Mouse (Mus musculus) heart, adult 8-10 months (tissue): Measurements from ENCODE around the gene Myh7. TPM values are rescaled to one million over a fixed set of nuclear protein-coding genes. Genes with fewer than 3 reads are reported as not detected.
A peak's percentile ranks its signal among the peaks of the same experiment; 100 is the strongest.
"Not testable (repeated sequence)": the region's sequence is repeated elsewhere in the genome, so short reads cannot be mapped to it uniquely, and the experiment has no call there.

Source experiments
- DNase-seq: peaks from one replicate; pipeline ENCODE4 v3.0.0; 2022; ENCODE audit warnings: low spot score
- total RNA-seq, 4 experiments: library from RNA; stranded (reverse); gene quantifications; 2 replicates each; pipeline ENCODE4 v1.2.4; 2022

Gene Myh7
- total RNA-seq, 4 experiments from 2014 or later, result 1,453 to 2,519 (median 2,136) TPM

- peak; percentile 62 for DNase-seq
Observed at GRCm38 (mm10) chr14:55003878-55004855, 9.7 kb upstream of the Myh7 start.

DNA sequence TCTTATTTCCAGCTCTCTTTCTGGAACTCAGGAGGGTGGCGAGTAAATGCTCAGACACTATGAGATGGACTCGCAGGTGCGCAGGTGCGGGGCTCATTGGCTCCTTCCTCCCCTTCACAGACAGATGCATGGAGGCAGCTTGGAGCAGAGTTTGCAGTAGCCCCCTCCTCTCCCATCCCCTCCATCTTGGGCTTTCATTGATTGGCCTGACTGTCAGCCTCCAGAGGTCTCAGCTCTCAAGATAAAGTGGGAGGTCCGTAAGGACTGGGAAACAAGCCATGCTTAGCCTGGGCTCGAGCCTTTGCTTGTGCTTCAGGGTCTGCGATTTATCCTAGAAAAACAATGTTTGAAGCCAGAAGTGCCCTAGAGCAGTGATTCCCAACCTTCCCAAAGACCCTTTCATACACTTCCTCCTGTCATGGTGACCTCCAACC lies 8.3 kb upstream of the Myh7 start:
- DNase-seq, result no peak

DNA sequence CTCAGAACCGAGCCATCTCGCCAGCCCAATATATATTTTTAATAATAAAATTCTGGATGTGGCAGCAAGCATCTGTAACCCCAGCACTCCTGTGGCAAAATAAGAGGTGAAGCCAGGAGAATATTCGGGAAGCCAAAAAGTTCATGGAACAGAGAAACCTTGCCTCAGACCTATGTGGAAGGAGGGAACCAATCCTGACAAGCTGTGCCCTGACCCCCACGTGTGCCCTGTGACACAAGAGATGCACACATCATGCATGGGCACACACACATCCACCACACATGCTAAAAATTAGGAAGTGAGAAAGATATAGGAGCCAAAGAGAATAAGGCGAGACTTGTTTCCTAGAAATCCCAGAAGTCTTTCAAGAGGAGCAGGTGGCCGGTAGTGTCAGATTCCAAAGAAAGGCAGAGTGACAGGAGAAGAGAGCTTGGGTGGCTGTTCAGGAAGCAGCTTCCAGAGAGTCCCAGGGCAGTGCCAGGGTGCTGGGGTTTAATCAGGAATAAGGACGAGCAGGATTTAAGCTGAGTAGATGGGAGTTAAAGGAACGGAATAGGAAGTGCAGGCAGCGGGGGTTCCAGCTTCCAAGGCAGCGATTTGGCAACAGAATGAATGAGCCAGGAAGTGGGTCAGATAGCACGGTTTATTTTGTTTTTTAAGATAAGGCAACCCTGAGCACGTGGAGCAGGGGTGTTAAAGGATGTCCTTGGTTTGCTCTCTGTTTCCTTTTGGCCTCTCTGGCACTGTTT lies 7.7 kb upstream of the Myh7 start:
- no peak for DNase-seq

DNA sequence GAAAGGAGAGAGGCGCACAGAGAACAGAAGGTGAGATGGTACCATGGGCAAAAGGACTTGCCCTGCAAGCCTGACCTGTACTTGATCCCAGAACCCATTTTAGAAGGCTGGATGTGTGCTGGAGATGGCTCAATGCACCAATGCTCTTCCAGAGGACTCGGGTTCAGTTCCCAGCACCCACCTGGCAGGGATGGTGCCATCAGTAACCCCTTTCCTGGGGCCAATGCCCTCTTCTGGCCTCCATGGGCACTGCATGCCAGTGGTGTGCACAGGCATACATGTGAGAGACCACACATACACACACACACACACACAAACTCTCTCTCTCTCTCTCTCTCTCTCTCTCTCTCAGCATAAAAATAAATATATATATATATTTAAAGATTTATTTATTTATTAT lies 7.0 kb upstream of the Myh7 start:
- DNase-seq, result no peak

DNA sequence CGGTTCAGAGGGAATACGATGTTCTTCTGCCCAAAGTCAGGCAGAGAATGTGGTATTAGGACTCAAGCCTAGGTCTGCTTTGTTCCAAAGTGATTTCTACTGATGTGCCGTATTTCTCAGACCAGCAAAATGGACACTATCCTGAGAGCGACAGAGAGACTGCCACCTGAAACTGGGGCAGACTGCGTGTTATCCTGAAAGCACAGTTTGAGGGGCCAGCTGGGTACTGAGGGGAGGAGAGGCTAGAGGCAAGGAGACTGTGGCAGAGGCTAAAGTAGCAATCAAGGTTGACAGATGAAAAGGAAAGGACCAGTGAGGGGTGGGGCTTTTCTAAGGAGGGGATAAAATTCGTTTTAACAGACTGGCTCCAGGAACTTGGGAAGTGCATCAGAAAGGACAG lies 6.4 kb upstream of the Myh7 start:
- DNase-seq, result no peak

- not testable (repeated sequence) for DNase-seq
Observed at GRCm38 (mm10) chr14:54999868-55000267, 5.4 kb upstream of the Myh7 start.

DNA sequence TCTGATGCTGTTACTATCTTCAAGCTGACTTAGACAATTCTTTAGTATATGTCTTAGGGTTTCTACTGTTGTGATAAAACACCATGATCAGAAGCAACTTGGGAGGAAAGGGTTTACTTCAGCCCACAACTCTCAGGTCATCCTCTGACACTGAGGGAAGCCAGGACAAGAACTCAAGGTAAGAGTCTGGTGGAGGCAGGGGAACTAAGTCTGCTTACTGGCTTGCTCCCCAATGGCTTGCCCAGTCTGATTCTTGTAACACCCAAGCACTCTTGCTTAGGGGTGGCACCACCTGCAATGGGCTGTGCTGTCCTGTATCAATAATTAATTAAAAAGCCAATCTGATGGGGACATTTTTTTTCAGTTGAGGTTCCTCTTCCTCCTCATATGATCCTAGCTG lies 4.3 kb upstream of the Myh7 start:
- no peak for DNase-seq

DNA sequence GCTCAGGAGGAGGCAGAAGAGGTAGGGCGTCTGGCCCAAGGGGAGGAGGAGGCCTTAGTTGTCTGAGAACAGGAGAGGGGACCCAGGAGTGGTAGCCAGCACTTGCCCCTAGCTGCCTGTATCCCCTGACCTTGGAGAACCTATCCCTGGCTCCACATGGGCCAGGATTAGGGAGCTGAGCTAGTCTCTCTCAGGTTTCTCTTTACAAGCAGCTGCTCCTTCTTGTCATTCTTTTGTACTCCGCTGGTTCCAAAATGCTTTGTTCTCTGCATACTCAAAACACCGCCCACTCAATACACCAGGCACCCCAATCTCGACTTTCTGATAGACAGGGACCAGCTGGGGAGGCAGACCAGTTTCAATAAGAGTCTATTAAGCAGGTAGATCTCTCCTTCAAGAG lies 2.9 kb upstream of the Myh7 start:
- no peak for DNase-seq

DNA sequence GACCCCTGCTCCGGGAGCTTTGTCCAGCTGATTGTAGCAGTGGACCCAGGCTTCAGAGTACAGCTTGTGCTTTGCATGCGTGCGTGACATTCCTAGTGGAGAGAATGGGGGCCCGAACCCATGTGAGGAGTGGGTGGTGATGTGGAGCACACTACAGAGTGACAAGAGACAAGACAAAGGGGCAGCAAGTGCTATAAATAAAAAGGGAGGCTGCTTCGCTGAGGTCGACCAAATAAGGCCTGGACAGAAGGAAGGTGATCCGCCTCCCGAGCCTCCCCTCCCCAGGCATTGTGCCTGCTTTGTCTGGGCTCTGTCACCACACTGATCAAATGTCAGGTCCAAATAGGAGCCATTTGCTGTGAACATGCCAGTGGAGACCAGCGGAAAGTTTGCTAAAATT lies 2.4 kb upstream of the Myh7 start:
- DNase-seq, result no peak

GRCm38 (mm10) chr14:54995457-54996138 lies 1.2 kb upstream of the Myh7 start:
- no peak for DNase-seq

- no peak for DNase-seq
Observed at GRCm38 (mm10) chr14:54994869-54995186, 402 bp upstream of the Myh7 start.

DNA sequence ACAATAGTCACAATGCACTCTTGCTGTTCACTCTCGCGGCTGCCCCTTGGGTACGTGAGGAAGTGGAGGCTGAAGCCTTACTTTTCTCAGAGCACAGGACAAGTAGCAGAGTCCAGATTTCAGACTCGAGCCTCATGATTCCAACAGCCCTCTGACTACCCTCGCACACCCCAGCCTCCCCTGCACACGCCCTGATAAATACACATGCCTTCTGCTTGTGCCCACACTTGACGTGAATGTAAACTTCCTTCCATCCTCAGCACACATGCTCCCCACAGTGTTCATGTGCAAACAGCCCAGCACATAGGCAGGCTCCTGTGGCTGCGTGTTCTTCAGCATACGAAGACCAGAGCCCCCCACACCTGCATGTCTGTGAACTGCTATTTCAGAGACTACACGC lies 790 bp downstream of the Myh7 start:
- no peak for DNase-seq

DNA sequence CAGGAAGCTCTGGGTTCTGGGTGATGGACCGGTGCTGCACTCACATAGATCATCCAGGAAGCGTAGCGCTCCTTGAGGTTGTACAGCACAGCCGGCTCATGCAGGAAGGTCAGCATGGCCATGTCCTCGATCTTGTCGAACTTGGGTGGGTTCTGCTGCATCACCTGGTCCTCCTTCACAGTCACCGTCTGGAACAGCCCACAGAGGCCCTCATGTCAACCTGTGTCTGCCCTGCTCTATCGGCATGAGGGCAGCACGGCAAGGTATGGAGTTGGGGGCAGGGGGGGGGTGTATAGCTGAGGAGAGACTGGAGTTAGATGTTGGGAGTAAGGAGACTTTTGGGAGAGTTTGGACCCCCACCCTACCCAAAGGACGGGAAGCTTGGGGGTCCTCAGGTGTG lies 2.2 kb downstream of the Myh7 start:
- DNase-seq, result no peak

DNA sequence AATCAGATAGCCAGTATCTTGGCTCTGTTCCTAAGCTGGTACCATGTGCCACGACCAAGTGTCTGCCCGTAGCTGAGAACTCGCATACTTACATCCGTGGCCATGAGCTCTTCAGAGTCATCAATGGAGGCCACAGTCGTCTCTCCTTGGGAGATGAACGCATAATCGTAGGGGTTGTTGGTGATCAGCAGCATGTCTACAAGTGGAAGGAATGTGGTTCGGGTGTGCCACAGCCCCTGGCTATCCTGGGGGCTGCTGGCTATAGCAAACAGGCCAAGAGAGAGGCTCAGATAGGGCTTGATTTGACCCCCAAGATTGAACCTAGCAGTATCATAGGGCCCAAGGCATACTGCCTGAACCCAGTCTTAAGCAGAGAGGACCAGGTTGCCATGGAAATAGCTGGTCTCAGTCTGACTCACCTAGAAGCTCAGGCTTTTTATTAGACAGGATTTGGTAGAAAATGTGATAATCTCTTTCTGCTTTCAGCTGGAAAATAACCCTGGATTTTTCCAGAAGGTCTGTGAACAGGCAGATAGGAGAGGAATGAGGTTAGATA lies 4.5 kb downstream of the Myh7 start:
- no peak for DNase-seq

- DNase-seq, result no peak
Observed at GRCm38 (mm10) chr14:54988882-54989281, 5.5 kb downstream of the Myh7 start.

DNA sequence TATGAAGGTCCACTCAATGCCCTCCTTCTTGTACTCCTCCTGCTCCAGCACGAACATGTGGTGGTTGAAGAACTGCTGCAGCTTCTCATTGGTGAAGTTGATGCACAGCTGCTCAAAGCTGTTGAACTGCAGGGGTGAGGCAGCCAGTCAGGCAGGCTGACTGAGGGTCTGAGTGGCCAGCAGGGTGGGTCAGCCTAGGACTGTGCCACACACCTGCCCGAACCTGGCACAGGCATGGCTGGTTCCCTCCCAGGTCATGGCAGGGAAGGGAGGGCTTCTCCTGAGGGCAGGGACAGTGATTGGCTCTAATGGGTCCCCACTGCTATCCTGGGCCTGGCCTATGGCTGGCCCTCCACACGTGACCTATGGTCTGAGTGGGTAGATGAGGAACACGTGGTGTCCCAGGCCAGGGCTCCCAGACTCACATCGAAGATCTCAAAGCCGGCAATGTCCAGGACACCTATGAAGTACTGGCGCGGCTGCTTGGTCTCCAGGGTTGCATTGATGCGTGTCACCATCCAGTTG lies 6.0 kb downstream of the Myh7 start:
- DNase-seq, result not testable (repeated sequence)

GRCm38 (mm10) chr14:54981934-54982333 lies 12.5 kb downstream of the Myh7 start:
- DNase-seq, result no peak

DNA sequence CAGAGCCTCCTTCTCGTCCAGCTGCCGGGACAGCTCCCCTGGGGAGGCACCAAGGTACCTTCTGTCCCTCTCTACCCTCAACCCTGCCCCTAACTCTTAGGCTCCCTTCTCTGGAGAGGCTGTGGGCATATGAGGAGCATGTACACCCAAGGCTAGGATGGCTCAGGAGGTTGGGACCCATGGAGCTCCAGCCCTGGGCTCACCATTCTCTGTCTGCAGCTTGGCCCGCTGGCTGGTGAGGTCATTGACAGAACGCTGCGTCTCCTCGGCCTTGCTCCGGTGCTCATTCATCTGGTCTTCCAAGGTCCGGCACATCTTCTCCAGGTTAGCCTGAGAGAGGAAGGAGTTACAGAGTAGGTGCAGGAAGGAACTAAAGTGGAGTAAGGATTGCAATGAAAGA lies 15.8 kb downstream of the Myh7 start:
- DNase-seq, result no peak

DNA sequence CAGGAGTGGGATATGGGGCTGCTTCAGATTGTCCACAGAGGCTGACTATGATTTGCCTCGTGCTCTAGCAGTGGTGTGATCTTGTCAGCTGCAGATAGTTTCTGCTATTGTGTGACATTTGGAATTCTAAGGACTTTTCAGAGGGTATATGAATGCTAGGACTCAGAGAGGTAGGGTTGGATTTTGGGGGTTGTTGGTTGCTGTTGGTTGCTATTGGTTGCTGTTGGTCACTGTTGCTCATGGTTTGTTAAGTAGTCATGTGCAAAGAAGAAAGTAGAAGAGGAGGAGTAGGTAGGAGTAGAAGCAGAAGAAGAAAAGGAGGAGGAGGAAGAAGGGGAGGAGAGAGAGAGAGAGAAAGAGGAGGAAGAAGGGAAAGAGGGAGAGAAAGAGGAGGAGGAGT lies 17.8 kb downstream of the Myh7 start, which contains the start of gene Gm17428:
Gene Gm17428, plus strand, starts transcription at position 301 of the 400 bp plus-strand sequence.
- no peak for DNase-seq

DNA sequence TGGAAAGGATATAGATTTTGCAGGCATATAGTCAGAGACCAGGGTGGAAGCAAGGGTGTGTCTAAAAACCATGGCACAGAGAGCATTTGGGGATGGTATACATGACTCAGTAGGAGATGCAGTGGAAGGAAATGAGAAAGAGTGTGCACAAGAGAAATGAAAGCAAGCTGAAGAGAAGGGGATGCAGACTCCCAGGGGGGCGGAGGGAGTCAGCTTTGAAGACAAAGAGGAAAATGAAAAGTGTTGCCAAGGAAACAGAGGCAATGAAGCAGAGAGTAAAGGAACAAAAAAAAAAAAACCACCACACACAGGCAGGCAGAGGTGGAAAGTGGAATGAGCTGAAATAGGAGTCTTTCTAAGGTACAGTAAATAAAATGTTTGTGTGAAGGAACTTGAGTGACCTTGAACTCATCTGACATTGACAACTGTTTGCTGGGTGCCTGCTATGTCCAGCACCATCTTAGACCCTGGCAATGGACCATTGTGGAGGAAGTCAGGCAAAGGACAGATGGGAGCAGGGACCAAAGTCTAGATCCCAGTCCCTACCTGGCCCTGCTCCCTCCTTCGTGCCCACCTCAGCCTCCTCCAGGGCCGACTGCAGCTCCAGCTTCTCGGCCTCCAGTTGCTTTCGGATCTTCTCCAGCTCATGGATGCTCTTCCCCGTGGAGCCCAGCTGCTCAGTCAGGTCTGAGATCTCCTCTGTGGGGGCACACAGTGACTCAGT lies 20.2 kb downstream of the Myh7 start:
- no peak for DNase-seq

DNA sequence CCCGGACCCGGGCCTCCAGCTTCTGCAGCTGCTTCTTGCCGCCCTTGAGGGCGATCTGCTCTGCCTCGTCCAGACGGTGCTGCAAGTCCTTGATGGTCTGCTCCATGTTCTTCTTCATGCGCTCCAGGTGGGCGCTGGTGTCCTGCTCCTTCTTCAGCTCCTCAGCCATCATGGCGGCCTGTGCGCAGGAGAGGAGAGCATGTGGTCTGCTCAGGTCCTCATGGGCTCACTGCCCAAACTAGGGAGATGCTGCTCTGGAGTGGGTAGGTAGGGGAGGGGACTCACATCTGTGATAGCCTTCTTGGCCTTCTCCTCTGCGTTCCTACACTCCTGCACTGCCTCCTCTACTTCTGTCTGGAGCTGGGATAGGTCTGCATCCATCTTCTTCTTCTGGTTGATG lies 21.6 kb downstream of the Myh7 start:
- not testable (repeated sequence) for DNase-seq
